Mouse (Mus musculus): ENCODE results near the gene Smcp.

The Smcp gene

GRCm38 (mm10) chr3:92588858-92589257, at the start of gene Smcp:
Gene Smcp (minus strand): TSS chr3:92588997.
- no peak for DNase-seq (ENCODE audit: low spot score)

DNA sequence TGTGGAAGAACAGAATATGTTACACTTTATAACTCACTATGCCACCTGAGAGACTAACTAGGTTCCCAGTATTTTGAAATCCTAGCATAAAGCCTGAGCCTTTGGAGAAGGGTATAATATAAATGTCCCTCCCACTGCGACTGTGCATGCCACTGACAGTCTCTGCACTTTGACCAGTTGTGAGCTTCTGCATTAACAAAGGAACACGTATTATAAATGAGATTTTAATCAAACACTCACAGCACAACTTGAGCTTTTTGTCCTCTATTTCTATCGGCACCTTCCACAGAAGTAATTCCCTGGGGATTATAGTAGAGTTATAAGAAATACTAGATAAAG, 49.8 kb upstream of the Smcp start:
- no peak for DNase-seq (ENCODE audit: low spot score)

DNA sequence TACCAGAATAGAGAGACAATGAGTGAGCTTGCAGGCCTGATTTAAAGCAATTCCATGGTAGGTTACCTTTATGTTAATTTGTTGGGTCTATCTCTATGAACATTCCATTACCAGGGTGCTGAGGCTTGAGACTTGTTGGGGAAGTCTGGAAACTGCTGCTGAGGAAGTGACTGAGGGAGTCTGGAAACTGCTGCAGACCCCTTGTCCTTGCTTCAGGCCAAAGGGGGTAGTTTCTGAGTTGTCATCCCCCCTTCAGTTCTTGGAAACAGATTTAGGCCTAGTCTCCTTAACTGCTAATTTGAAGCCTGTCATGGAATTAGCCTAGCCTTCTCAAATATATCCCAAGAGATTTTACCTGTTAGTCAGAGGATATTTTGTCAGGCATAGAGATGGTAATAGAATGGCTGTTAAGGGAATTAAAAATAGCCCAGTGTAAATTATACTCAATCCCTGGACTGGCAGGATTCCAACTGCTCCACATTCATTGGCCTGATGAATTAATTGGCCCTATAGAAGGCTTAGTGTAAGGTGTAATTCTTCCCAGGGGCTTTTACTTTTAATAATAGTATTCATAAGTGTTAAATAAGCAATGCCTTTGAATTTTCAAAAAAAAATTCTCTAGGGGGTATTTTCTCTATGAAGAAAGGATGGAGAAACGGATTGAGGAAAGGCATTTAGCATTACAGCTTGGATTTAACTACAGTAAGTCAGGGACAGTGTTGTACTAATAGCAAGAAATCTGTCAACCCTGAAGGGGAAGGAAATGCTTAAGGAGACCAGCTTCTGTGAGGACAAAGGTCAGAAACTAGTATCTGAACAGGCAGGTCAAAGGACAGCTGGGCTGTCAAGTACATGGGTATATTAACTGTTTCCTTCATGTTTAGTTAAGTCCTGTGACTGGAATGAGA, 49.2 kb upstream of the Smcp start:
- no peak for DNase-seq (ENCODE audit: low spot score)

- DNase-seq (ENCODE audit: low spot score): no peak
Measured at GRCm38 (mm10) chr3:92621560-92621959, 32.8 kb upstream of the Smcp start, which contains the start of gene Lce6a. Gene Lce6a (minus strand): TSS chr3:92621660.

DNA sequence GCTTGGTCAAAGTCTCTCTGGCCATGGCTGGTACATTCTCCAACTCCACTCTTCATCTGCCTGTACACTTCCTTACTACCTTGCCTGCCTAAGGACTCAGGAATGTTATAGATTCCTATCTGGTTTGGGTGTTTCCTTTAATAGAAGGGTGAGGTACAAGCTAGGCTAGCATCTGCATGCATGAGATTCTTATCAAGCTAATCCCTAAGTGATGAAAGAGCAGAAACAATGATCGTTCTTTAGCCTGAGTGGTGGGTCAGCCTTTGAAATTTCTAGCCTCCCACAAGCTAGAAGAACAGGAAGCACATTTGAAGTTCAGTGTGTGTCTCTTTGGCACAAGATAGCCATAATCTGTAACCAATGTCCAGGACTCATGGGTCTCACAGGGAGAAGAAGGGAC, 21.0 kb upstream of the Smcp start:
- no peak for DNase-seq (ENCODE audit: low spot score)

DNA sequence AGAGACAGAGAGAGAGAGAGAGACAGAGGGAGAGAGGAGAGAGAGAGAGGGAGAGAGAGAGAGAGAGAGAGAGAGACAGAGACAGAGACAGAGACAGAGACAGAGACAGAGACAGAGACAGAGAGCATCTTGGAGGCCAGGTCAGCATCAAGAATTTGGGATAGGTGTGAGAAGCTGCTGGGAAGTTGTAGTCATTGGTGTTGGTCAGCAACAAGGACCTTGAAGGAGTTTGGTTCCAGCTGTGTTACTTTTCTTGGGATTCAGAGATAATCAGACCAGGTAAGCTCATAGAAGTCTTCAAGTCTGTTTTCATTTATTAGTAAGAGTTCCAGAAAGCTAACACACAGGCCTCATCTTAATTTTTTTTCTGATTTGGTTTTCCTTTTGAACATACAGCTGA, 18.6 kb upstream of the Smcp start, which contains the start of gene 2210017I01Rik:
Gene 2210017I01Rik (minus strand): TSS at position 101 of the 400 bp plus-strand sequence.
- no peak for DNase-seq (ENCODE audit: low spot score)

DNA sequence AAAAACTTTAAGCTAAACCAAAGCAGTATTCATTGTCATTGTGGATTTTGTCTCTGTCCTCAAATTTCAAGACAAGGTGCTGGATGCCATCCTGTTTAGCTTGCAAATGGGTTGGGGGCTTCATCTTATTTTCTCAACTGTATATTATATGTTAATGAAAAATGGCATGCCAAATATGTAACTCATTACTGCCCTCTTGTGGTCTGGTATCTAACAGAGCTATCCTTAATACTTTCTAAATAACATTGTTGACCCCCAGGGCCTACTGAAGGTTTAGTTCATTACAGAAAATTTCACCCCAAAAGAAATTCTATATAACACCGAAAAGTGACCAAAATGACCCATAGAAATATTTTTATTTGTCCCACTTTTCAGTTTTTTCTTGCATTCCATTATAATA, 13.4 kb upstream of the Smcp start:
- DNase-seq (ENCODE audit: low spot score): peak; percentile 3

DNA sequence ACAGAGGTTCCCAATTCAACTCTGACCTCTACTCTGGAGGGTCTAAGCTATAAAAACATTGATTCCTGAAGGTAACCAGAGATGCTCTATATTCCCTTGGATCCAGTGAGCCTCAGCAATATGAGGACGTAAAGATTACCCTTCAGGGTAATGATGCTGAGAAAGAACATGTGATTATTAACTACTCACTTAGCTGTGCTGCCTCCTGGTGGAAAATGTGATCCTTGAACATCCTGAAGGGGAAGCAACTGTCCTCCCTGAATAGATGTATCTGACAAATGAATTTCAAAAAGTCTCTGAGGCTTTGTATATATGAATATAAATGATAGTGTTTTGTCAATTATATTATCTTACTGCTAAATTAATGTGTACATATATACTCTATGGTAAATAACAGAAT, 11.7 kb upstream of the Smcp start:
- DNase-seq (ENCODE audit: low spot score): no peak

GRCm38 (mm10) chr3:92599973-92600372, 11.2 kb upstream of the Smcp start:
- DNase-seq (ENCODE audit: low spot score): no peak

DNA sequence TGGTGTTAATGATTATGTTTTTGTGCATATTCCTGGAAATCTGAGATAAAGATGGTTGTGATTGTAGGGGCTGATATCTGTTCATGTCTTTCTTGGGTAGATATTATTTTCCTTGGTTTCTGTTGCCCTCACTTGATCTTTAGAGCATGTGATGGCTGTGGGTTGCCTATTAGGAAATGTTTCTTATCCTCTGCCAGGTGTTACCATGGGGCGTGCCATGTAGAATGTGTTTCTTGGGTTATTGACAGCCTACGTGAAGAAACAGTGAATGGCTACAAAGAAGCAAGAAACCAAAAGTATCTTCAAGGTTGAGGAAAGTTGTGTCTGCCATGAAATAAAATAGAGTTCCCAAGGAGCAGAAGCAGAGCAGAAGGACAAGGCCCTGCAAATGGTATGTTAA, 9.6 kb upstream of the Smcp start:
- DNase-seq (ENCODE audit: low spot score): no peak

DNA sequence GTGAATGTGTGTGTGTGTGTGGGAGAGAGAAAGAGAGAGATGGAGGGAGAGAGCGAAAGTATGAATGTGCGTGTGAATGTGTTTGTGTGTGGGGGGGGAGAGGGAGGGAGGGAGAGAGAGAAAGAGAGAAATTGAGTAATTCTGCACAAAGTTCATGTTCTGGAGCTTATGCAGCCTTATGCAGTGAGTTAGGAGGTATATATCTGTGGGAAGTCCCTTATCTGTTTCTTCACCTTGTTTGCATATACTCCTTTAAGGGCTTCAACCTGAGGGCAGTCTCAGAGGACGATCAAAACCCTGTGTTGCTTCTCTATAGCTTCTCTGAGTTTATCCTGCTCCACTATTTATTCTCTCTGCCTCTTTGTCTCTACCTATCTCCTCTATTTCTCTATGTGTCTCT, 1.6 kb downstream of the Smcp start:
- DNase-seq (ENCODE audit: low spot score): no peak

DNA sequence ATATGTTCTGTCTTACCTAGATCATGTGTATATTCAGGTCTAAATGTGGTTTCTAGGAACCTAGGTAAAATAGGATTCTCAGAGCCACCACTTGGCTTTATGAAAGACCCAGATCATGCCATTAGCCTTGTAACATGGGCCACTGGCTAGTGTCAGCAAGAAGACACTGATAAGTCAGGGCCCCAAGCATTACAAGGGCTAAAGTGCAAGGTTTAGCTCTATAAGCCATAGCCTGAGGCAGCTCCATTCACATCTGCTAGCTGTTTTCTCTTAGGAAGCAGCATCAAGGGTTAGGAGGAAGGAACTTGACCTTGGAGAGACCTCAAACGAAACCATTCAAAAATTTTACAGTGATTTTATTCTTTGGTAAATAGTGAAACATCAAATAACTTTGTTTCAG, 3.7 kb downstream of the Smcp start:
- DNase-seq (ENCODE audit: low spot score): no peak

- no peak for DNase-seq (ENCODE audit: low spot score)
Measured at GRCm38 (mm10) chr3:92583164-92583826, 5.5 kb downstream of the Smcp start.

- no peak for DNase-seq (ENCODE audit: low spot score)
Measured at GRCm38 (mm10) chr3:92579508-92579907, 9.3 kb downstream of the Smcp start.

DNA sequence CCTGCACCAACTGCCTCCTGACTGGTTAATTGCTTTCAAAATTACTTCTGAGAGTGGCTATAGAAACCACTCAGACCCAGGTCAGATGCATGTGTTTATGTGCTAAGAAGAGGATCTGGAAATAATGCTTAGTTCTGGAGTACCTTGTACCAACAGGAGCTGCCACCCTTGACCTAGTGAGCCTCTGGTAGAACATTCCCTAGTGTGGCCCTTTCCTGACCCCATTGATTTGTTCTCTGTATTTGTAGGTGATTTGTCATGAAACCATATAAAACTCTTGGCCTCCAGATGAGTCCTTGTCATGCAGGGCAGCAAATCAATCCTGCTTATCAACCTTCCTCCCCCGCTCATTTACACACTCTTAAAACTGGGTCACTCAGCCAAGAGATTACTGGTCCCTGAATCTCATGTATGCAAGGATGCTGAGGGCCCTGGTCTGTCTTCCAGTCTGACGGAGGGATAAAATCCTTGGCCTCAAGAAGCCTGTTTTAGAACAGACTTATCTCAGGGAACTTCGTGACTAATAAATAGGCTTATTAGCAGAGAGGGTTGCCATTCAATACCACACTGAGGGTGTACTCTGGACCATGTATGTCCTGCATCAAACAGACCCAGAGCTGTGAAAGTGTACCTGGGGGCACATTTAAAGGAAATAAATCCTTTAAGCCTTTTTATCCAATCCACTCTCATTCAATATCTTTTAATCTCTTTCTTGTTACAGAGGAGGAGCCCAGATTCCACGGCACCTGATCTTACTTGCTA, 10.0 kb downstream of the Smcp start:
- no peak for DNase-seq (ENCODE audit: low spot score)

GRCm38 (mm10) chr3:92573449-92574041, 15.3 kb downstream of the Smcp start, which contains the start of gene Ivl:
Gene Ivl (minus strand): TSS chr3:92573735.
- DNase-seq (ENCODE audit: low spot score): no peak

GRCm38 (mm10) chr3:92572514-92573155, 16.2 kb downstream of the Smcp start:
- no peak for DNase-seq (ENCODE audit: low spot score)

DNA sequence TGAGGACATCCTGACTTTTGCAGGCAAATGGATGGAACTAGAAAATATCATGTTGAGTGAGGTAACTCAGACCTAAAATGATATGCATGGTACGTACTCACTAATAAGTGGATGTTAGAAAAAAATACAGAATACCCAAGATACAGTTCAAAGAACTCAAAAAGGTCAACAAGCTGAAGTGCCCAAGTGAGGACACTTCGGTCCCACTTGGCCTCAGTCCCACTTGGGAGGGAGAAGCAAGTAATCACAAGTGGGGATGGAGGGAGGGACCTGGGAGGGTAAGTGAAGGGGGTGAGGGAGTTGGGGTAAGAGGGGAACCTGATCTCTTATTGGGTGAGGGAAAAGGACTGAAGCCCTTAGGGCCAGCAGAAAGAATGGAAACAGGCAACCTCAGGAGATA, 20.0 kb downstream of the Smcp start:
- DNase-seq (ENCODE audit: low spot score): no peak

- DNase-seq (ENCODE audit: low spot score): no peak
Measured at GRCm38 (mm10) chr3:92565418-92565817, 23.4 kb downstream of the Smcp start.

DNA sequence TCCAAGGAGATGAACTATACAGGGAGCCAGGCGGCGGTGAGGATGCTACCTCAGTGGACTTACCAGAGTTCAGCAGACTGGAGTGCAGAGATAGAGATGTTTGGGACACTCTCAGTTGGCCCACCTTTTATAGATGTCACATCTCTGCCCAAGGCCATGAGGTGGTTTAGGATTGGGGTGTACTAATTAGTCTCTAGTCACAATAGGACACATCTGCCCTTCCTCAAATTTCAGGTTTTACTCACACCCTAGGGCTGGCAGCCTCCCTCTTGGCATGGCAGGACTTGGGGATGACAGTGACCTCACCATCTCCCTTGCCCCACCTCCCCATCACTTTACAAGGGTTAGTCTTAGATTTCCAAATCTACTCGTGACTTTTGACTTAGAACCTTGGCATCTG, 54.4 kb downstream of the Smcp start, which contains the start of gene 2310046K23Rik:
Gene 2310046K23Rik (minus strand): TSS at position 101 of the 400 bp plus-strand sequence.
- no peak for DNase-seq (ENCODE audit: low spot score)

Measured in layer of hippocampus, adult 9-10 months (tissue).